Mouse (Mus musculus) spleen, adult 12 weeks (tissue): Measurements from ENCODE around the gene Cnga1.

ENCODE experiments used
- DNase-seq: peaks from one replicate; pipeline ENCODE4 v3.0.0; 2022; ENCODE audit warnings: low spot score

Cnga1 gene

DNA sequence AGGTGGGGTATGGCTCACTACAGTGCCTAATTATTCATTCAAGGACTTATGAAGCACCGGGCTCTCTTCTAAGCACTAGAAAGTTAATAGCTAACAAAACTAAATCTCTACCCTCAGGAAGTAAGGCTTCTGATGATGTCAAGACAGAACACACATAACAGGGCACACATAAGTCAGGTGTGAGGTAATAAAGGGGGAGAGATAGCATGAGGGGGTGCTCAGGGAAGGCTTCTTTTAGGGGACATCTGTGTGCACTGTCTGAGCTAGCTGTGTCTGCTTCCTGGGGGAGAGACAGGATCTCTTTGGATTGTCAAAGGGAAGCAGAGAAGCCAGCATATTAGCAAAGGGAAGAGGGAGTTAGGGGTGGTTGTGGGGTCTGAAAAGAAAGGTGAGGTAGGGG lies at the start of gene Cnga1:
Gene Cnga1 (minus strand): TSS at position 101 of the 400 bp plus-strand sequence.
- DNase-seq = no peak

DNA sequence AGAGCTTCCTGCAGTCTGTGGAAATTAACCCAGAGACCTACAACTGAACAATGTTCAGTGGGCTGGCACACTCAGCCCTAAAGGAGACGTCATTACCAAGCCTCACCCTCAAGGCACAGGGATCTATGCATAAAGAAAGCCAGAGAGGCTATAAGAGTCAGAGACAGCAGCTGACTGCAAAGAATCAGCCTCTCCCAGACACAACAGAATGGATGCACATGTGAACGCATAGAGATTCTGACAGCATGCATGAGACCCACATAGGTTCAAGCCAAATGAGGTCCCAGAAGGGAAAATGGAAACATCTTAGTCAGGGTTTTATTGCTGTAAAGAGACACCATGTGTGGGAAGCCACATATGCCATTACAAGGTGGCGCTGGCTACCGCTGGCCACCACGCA lies 46.4 kb upstream of the Cnga1 start:
- DNase-seq = no peak

DNA sequence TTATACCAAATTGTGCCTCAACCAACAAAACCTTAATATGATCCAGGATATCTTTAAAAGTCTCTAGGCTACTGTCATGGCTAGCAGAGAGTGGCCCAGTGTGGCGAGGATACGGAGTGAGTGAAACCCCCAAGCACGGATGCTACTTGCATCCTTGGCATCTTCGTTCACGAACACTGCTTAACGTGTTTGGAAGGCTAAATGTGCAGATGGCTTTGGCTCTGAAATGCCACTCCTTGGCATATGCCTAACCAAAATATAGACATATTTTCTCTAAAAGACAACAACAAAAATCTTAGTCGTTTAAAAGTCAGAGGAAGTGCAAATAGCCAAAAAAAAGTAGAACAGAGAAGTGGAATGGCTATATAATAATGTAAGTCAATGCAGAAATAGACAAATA lies 45.5 kb upstream of the Cnga1 start:
- DNase-seq = no peak

DNA sequence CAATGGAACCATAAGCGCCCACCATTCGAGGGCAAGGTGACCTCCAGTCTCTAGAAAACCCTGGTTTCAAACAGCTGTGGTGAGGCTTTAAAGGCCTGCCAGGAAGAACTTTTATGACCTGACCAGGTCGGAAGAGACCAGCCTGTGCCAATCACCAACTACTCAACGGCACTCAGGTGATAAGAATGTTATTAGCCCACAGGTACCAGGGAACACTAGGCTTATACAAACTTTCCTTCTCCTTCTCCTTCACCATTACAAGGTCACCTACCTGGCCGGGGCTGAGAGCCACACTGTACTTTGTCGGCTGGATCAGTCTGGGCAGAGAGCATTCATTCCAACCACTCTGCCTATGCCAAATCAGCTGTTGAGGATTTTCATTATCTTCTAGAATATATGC lies 37.4 kb upstream of the Cnga1 start:
- no peak for DNase-seq

GRCm38 (mm10) chr5:72674994-72675542 lies 31.0 kb upstream of the Cnga1 start:
- DNase-seq = no peak

GRCm38 (mm10) chr5:72671017-72671699 lies 27.1 kb upstream of the Cnga1 start:
- DNase-seq = no peak

- no peak for DNase-seq
These were observed 24.3 kb upstream of the Cnga1 start for GRCm38 (mm10) chr5:72668351-72668750.

DNA sequence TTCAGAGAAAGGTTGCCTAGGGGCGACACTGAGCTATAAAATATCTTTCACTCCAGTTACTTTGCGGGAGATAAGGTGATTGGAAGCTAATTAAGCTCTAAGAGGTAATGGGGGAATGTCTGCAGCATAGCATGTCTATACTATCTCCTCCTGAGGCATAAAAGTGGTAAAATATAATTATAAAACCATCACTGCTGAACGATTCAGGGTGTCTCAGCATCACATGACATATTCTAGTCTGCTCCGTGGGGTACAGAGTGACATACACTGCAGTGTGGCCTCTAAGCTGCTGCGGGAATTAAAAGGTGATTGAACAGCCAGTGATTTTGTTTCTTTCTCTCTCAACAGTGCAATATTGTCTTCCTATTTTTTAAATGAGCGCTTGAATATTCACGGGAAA lies 22.4 kb upstream of the Cnga1 start:
- DNase-seq = no peak

GRCm38 (mm10) chr5:72665281-72665680 lies 21.2 kb upstream of the Cnga1 start:
- DNase-seq = peak; percentile 5

- no peak for DNase-seq
These were observed 20.8 kb upstream of the Cnga1 start for GRCm38 (mm10) chr5:72664854-72665253.

DNA sequence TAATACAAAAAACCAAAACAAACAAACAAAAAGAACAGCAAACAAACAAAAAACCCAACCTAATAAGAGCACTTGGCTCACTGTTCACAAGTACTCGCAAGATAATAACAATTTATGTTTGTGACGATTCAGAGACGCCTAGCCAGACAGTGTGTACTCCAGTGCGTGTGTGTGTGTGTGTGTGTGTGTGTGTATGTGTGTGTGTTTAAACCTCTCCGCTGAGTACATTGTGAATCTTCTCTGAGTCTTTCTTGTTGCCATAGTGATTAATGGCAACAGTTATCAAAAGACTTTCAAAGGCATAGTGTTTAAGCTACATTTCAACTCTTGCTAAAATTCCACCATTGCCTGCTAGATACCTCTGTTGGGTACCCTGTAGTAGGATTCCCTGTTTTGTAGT lies 20.1 kb upstream of the Cnga1 start:
- no peak for DNase-seq

GRCm38 (mm10) chr5:72661051-72661781 lies 17.1 kb upstream of the Cnga1 start:
- no peak for DNase-seq

- no peak for DNase-seq
These were observed 14.3 kb upstream of the Cnga1 start for GRCm38 (mm10) chr5:72658375-72658774.

DNA sequence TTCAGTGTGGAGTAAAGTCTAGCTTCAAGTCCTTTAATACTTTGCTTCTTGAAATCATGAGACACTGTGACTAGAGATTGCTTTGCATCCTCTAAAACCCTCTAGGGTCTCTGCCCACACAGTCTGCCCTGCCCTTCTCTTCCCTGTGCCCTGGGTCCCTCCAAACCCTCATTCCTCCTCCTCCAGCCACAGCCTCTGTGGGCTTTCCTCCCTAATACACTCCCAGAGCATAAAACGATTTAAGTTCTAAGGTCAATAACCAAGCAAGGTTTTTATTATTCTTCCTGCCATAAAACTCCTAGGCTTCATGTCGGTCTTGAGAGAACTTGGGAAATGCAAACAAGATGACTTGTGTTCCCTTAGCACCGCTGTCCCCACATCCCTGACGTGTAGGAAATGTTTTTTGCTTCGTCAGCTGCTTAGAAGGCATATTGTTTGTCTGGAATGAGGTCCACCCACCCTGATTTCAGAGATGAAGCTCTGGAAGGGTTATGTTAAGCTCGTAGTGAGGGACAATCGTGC lies 12.3 kb upstream of the Cnga1 start:
- no peak for DNase-seq

GRCm38 (mm10) chr5:72653068-72653674 lies 9.1 kb upstream of the Cnga1 start:
- DNase-seq = no peak

- no peak for DNase-seq
These were observed 5.1 kb upstream of the Cnga1 start for GRCm38 (mm10) chr5:72648987-72649735.

DNA sequence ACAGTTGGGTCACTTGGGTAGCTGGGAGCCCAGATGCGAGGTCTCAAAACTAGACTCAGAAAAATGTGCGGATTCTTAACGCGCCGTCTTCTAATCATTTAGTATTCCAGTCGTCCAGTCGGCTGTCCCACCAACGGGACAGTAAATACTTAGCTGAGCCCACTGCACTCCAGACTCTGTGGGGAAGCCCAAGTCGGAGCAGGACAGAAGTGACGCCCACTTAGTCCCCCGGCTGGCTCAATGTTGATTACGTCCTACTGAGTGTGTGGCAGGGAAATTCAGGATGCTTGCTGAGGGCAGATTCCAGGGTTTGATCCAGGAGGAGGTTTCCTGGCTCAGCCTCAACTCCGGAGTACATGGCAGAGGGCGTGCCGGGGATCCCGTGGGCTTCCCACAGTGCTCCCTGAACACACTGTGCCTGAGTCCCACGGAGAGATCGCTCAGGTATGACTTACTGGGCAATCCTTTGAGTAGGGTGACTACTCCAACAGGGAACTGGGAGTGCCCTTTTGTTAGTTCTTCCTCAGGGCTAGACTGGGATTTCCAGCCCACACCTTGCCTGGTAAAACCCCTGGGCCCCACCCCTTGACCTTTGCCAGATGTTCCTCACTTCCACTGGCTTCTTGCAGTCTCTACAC lies 4.0 kb upstream of the Cnga1 start:
- DNase-seq = no peak

GRCm38 (mm10) chr5:72647418-72647907 lies 3.4 kb upstream of the Cnga1 start, which contains the start of gene Nipal1:
TSS of gene Nipal1 (plus strand) at chr5:72647795.
- DNase-seq = peak; percentile 60

DNA sequence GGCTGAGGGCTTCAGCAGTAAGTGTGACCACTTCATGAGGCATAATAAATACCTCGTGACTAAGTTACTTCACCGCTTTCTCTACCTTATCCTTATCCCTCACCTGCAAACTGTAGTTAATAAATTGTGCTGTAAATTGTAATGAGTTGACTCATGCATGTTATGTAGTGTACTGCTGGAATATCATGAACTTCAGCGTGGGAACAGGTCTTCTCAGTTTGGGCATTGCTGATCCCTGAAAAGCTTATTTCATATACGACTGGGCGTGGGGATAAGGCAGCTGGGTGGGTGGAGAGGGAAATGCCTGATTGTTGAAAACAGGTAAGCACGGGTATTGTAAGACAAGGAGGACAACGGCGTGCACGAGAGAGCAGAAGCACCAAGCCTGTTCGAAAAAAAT lies 2.9 kb upstream of the Cnga1 start:
- no peak for DNase-seq

- DNase-seq = no peak
These were observed 2.1 kb upstream of the Cnga1 start for GRCm38 (mm10) chr5:72646131-72646530.

DNA sequence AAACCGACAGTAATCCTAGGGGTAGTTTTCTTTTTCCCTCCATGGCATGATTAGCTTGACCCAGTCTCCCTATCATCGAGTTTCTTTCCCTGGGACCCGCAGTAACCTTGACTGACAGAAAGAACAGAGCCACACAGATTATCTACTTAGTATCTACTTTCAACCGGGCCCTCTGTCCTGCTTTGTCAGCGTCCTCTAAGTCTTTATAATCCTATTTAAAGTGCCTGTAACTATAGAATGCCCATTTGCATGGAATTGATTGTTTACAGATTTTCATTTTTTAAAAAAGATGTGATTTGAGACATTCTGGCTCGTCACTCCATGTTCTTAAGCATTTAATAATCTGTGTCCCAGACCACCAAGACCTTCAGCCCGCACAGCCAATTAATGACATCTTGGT lies 420 bp downstream of the Cnga1 start:
- DNase-seq = no peak
